Mouse (Mus musculus) embryo, embryonic 9.5 days (tissue): ENCODE measurements around the gene S100a13.

ENCODE experiments used
- DNase-seq: peaks from one replicate; pipeline ENCODE4 v3.0.0-alpha.2; 2017; ENCODE audit errors: extremely low spot score

S100a13 gene

GRCm38 (mm10) chr3:90555954-90556353 lies 41.7 kb downstream of the S100a13 start:
- DNase-seq = no peak

DNA sequence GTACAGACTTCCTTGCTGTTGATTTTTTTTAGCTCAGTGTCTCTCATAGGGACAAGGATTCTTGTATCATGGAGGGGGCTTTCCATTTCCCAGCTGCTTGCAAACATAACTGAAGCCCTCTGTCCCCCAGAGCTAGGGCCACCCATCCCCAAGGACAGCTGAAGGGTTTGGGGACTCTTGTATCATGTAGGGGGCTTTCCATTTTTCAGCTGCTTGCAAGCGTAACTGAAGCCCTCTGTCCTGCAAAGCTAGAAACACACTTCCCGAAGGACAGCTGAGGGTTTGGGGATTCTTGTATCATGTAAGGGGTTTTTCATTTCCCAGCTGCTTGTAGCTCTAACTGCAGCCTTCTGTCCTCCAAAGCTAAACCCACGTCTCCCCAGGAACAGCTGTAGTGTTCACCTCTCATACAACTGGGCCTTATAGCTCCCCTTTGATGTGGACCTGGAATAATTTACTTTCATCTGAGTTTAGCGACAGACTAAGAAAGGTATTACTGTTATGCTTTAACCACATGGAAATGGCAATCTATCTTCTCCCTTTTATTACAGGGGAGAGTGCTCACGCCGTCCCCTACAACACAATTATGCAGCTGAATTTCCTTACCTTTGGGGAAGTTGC lies 45.9 kb downstream of the S100a13 start, which contains the start of gene S100a3:
Gene S100a3, plus strand, starts transcription at position 571 of the 621 bp plus-strand sequence.
- no peak for DNase-seq
